Mouse (Mus musculus) mouse trophoblast stem cell (cell line): ENCODE data around the gene Trim43a.
"Not testable (repeated sequence)": the region's sequence is repeated elsewhere in the genome, so short reads cannot be mapped to it uniquely, and the experiment has no call there.

Source experiments
- in situ Hi-C, 2 experiments: fragments of 300-500 bp; cut with MseI, MboI; formaldehyde crosslinking; loops; 2 replicates in 1 of 2; 3 replicates in 1 of 2; pipeline ENCODE4 v1.15.1; 2025

Gene Trim43a

GRCm38 (mm10) chr9:88580591-88580990, at the start of gene Trim43a:
Gene Trim43a, plus strand, starts transcription at chr9:88580891.
- in situ Hi-C loops: loop anchor here in 1 of 2 experiments (25.0 kb wide), 1 partner anchor 257 kb away; the partner anchor contains the start of gene Trim43c

GRCm38 (mm10) chr9:88534093-88534492, 46.6 kb upstream of the Trim43a start:
- in situ Hi-C loops: loop anchor here in 1 of 2 experiments (25.0 kb wide), 1 partner anchor 797 kb away; the partner anchor contains the start of gene Tbx18

GRCm38 (mm10) chr9:88539546-88540224, 41.0 kb upstream of the Trim43a start:
- in situ Hi-C loops: loop anchor here (10.0 to 25.0 kb wide), 2 partner anchors 295 to 802 kb away; partner anchors contain the start of gene Tbx18 (in 1 of the 2)

GRCm38 (mm10) chr9:88542816-88543215, 37.9 kb upstream of the Trim43a start:
- in situ Hi-C loops: loop anchor here (10.0 to 25.0 kb wide), 2 partner anchors 298 to 806 kb away; partner anchors contain the start of gene Tbx18 (in 1 of the 2)

GRCm38 (mm10) chr9:88545534-88545933, 35.2 kb upstream of the Trim43a start:
- in situ Hi-C loops: loop anchor here (10.0 to 25.0 kb wide), 2 partner anchors 301 to 808 kb away; partner anchors contain the start of gene Tbx18 (in 1 of the 2)

GRCm38 (mm10) chr9:88546166-88546565, 34.5 kb upstream of the Trim43a start:
- in situ Hi-C loops: loop anchor here (10.0 to 25.0 kb wide), 2 partner anchors 301 to 809 kb away; partner anchors contain the start of gene Tbx18 (in 1 of the 2)

- in situ Hi-C loops: loop anchor here (10.0 to 25.0 kb wide), 2 partner anchors 302 to 809 kb away; partner anchors contain the start of gene Tbx18 (in 1 of the 2)
Measured at GRCm38 (mm10) chr9:88546657-88547056, 34.0 kb upstream of the Trim43a start.

- in situ Hi-C loops: loop anchor here (10.0 to 25.0 kb wide), 2 partner anchors 302 to 810 kb away; partner anchors contain the start of gene Tbx18 (in 1 of the 2)
Measured at GRCm38 (mm10) chr9:88547270-88547669, 33.4 kb upstream of the Trim43a start.

GRCm38 (mm10) chr9:88547851-88548613, 32.7 kb upstream of the Trim43a start, which contains the start of gene Zfp949:
Gene Zfp949, plus strand, starts transcription at chr9:88548020.
- in situ Hi-C loops: loop anchor here (10.0 to 25.0 kb wide), 2 partner anchors 303 to 811 kb away; partner anchors contain the start of gene Tbx18 (in 1 of the 2)

GRCm38 (mm10) chr9:88548614-88548945, 32.1 kb upstream of the Trim43a start:
- in situ Hi-C loops: loop anchor here (10.0 to 25.0 kb wide), 2 partner anchors 304 to 811 kb away; partner anchors contain the start of gene Tbx18 (in 1 of the 2)

GRCm38 (mm10) chr9:88553071-88553470, 27.6 kb upstream of the Trim43a start:
- in situ Hi-C loops: loop anchor here in 1 of 2 experiments (25.0 kb wide), 1 partner anchor 159 kb away; the partner anchor contains the start of gene Mthfsl

GRCm38 (mm10) chr9:88558146-88558545, 22.5 kb upstream of the Trim43a start:
- in situ Hi-C loops: loop anchor here in 1 of 2 experiments (25.0 kb wide), 1 partner anchor 154 kb away; the partner anchor contains the start of gene Mthfsl

- in situ Hi-C loops: loop anchor here in 1 of 2 experiments (25.0 kb wide), 1 partner anchor 151 kb away; the partner anchor contains the start of gene Mthfsl
Measured at GRCm38 (mm10) chr9:88561476-88561875, 19.2 kb upstream of the Trim43a start.

GRCm38 (mm10) chr9:88570471-88570870, 10.2 kb upstream of the Trim43a start:
- in situ Hi-C loops: loop anchor here in 1 of 2 experiments (5.0 to 25.0 kb wide), 2 partner anchors 142 to 532 kb away; partner anchors contain the start of gene Mthfsl

- in situ Hi-C loops: loop anchor here in 1 of 2 experiments (25.0 kb wide), 1 partner anchor 244 kb away; the partner anchor contains the start of gene Trim43c
Measured at GRCm38 (mm10) chr9:88593708-88594107, 13.0 kb downstream of the Trim43a start.

- in situ Hi-C loops: loop anchor here in 1 of 2 experiments (25.0 kb wide), 1 partner anchor 238 kb away; the partner anchor contains the start of gene Trim43c
Measured at GRCm38 (mm10) chr9:88599206-88600162, 18.8 kb downstream of the Trim43a start.

GRCm38 (mm10) chr9:88625803-88626514, 45.3 kb downstream of the Trim43a start:
- in situ Hi-C loops: not testable (repeated sequence)

GRCm38 (mm10) chr9:88638125-88638524, 57.4 kb downstream of the Trim43a start:
- in situ Hi-C loops: not testable (repeated sequence)
